Mouse (Mus musculus): Measurements from ENCODE around the gene Cmss1. TPM values are rescaled to one million over a fixed set of nuclear protein-coding genes. Genes with fewer than 3 reads are reported as not detected.

Cmss1 gene
- total RNA-seq, 2 experiments from 2014 or later, result 18.5 to 19.1 TPM

DNA sequence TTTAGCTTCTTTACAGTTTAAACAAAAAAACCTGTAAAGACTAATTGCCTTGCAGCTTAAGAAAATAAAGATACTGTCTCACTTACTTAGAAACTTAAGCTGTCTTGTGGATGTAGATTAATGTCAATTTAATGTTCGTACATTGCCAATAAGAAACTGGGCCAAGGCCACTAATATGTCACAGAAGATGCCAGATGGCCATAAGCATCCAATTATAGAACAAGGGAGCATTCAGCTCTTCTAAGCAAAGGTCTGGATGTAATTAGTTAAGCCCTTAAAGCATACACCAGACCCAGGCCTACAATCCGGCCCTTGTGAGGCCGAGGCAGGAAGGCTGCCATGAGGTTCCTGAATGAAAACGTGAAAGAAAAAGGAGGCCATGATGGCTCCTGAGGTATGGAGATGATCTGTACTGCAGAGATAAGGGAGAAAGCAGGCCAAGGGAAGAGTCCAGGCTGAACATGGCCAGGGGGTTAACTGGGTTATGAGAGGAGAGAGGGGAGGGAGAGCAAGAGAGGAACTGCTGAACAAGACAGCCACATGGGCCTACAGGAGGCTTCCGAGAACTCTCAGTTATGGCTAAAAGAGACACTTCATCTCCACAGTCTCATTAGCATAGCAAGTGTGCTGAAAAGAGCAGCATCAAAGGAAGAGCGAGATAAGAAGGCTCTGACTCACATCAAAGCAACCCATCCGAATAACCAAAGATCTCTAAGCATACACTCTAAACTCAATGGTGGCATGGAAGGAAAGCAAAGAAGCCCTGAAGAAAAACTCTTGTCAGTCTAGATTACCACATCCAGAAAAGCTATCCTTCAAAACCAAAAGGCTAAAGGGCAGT lies 287.2 kb downstream of the Cmss1 start:
- intact Hi-C loops (cut with DNase I), result no loop called here
- DNase-seq (ENCODE audit: low spot score in 2 of 2), result no peak

DNA sequence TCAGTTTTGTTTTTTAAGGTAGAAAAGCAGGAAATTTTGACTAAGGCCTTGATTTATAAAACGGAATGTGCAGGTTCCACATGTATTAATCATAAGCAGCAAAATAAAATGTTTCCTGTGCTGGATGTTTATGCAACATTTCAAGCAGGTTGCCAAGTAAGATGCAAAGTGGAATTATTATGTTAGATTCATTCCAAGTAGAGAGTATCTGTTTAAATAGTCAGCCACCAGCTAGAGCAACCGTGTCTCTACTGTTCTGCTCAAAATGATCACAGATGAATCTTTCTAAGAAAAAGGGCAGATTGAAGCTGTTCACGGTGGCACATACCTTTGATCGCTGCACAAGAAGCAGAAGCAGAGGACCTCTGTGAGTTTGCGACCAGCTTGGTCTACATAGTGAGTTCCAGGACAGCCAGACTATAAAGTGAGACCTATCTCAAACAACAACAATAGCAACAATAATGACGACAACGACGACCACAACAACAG lies 288.0 kb downstream of the Cmss1 start:
- intact Hi-C loops (cut with DNase I), result no loop called here
- DNase-seq (ENCODE audit: low spot score in 2 of 2), result no peak

DNA sequence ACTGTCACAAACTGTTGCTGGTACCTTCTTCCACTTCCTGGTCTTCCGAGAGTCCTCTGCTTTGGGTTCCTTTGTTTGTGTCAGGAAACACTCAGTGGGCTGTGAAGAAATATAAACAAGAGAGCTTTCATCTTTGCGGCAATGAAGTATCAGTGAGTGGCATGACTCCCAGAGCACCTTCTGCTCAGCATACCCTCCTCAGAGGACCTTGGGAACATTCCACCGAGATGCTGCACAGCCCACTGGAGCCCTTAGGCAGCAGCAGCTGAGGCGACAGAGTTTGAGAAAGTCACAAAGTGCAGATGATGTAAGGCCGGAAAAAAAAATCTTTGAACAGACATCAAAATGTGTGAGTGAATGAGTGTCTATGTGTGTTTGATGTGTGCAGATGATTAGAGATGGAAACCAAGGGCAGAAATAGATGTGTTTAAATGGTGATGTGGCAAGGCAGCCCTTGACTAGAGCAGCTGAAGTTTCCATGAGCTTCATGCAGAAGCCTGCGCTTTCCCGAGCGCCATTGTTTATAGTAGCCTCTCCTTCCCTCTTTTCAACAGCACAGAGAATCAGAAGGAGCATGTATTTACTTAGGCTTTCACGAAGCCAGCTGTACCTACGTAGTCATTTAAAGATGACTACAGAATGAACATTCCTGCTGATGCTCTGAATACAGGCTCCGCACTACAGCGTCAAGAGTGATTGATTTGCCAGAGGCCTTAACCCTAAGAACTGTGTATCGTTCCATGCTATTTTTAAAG lies 288.6 kb downstream of the Cmss1 start:
- no peak for DNase-seq (ENCODE audit: low spot score in 2 of 2)
- intact Hi-C loops (cut with DNase I), result no loop called here

DNA sequence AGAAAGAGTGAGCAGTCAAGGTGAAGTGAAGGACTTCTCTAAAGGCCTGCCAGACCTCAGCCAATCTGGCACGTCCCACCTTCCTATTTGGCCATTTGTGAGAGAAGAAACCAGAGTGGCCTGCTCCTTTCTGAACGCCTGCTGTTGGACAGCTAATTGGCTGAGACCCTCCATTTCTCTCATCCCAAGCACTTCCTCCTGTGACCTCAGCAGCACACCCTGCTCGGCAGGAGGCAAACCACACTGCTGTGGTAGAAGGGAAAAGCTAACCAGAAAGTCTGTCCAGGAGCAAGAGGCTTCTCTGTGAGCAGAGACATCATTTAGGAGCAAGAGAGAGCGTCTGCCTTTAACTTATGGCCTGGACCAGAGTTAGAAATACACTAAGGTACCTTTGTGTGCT lies 289.5 kb downstream of the Cmss1 start:
- intact Hi-C loops (cut with DNase I), result no loop called here

DNA sequence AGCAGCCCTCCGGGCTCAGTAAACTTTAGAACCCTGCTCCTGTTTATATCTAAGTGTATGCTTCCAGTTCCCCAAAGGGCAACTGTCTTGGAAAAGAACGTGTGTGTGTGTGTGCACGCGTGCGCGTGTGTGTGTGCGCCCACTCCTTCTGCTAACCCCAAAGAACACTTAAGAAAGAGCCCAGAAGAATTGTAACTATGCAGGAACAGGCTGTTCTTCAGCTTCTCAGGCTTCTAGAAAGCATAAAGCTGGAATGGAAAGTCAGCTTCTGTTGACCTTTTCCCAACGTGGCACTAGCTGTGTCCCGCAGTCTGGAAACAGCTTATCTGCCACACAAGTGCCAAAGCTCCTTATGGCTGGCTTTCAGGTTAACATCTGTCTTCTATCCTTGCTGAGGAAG lies 291.6 kb downstream of the Cmss1 start:
- DNase-seq (ENCODE audit: low spot score in 2 of 2), result no peak
- intact Hi-C loops (cut with DNase I), result no loop called here

More for the DNA sequence above, 289.5 kb downstream of the Cmss1 start:
- no peak for DNase-seq (ENCODE audit: low spot score in 2 of 2)

DNA sequence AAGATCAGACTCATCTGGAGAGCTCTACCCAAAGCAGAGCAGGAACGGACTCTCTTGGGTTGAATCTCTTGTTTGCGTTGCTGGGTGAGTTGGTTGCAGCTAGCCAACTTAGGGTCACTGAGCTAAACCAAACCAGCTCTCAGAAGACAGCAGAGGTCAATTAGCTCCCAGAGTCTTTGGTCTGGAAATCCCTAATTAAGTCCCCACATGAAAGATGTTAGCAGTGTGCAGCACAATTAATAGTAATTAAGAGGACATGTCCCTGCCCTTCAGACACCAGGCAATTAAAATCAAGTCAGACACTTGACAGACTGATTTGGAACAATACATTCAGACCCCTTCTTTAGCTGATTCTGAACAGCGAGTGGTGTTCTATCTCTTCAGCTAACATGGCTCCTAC lies 292.4 kb downstream of the Cmss1 start:
- intact Hi-C loops (cut with DNase I), result no loop called here

DNA sequence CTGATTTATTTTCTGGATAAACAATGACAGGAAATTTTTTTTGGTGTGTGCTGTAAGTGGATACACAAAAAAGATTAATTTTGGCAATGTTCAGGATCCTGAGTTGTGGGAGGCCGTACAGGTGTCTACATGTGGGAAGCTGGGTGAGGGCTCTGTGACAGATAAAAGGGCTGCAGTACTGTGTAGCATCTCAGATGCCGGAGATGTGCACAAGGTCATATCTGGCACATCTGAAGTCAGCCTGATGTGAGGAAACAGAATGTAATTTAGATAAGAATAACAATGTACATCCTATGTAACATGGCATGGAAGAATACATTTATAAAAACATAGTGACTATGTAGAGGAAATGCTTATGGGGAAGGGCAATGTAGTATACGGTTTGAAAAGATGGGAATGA lies 293.2 kb downstream of the Cmss1 start:
- intact Hi-C loops (cut with DNase I), result no loop called here
- no peak for DNase-seq (ENCODE audit: low spot score in 2 of 2)

More for the DNA sequence above, 292.4 kb downstream of the Cmss1 start:
- no peak for DNase-seq (ENCODE audit: low spot score in 2 of 2)

DNA sequence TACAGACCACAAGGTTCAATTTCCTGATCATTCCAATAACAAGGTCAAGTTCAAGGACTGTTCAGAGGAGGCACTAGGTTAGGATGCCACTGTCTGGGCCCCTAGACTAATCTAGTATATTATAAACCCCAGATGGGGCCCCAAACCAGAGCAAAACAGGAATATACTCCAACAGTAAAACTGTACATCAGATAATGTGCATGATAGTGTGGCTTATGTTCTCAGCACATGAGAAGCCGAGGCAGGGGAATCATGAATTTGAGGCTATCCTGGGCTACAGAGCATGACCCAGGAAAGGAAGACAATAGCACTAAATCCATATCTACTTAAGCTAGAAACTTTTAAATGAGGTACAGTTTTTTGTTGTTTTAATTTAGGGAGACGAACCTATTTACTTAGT lies 294.5 kb downstream of the Cmss1 start:
- intact Hi-C loops (cut with DNase I), result no loop called here
- no peak for DNase-seq (ENCODE audit: low spot score in 2 of 2)

DNA sequence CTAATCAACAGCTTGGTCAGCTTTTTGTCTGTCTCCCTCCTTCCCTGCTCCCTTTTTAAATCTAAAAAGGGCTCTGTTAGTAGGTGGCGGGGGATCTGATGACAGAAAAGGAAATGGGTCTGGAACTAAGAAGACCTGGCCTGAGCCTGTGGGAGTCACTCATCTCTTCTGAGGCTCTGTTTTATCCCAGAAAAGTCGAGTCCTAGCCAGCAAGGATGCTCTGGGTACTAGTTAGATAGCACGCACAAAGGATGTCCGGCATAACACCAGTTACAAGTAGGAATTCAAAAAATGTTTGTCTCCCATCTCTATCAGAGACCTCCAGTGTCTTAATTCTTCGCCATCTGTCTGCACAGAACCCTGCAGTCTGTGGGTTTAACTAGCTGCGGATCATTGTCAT lies 301.2 kb downstream of the Cmss1 start:
- intact Hi-C loops (cut with DNase I), result no loop called here
- DNase-seq (ENCODE audit: low spot score in 2 of 2), result no peak

DNA sequence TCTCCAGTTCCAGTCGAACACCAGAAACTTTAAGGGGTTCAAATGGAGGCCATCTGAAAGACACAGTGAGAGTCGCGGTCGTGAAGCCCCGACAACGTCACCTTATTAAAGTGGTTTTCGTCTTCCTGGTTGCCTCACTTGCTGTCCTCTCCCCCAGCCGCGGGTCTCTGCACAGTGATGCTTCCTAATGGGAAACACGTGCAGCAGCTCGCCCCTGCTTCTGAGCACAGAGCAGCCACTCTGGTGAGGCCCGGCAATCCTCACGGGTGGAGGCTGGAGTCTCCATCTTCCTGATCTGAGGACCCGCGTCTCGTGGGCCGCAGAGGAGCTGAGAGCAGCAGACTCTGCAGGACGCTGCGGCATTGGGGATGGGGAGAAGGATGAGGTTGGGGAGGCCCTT lies 302.9 kb downstream of the Cmss1 start:
- intact Hi-C loops (cut with DNase I), result no loop called here
- DNase-seq (ENCODE audit: low spot score in 2 of 2), result no peak

DNA sequence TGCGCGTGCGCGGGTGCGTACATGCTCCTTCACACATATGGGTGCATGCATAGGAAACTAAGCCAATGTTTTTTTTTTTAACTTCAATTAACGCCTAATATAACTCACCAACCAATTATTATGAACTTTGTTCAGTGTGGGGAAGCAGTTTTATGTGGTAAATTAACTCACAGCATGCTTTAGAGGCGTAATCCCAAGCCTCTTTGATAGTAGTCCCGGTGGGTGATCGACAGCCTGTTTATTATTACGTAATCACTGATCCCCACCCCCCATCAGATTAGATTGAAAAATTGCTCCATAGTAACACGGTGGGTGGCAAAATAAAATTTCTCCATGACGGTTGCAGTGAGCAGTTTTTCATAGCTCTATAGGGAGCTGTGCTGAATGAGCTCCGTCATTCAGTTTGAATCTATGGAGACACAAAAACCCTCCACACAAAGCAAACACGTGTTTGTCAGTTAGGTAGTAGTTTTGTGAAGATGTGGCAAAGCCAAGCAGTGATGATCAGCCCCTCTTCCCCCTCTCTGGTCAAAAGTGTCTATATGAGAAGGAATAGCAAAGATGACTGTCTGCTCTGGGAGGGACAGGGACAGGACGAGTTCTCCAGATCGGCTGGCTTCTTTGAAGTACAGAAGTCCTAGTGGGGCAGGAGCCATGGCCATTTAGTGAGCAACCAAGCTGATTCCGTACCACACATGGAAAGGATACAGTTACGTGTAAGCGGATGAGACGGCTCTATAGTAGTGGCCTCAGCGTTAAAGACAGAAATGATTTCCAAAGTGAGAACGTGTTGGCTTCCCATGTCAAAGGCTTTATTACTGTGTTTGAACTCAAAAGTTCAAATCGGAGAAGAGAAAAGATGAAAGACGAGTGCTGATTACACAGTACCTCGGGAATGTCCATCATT lies 303.6 kb downstream of the Cmss1 start:
- intact Hi-C loops (cut with DNase I), result no loop called here
- DNase-seq (ENCODE audit: low spot score in 2 of 2), result no peak

DNA sequence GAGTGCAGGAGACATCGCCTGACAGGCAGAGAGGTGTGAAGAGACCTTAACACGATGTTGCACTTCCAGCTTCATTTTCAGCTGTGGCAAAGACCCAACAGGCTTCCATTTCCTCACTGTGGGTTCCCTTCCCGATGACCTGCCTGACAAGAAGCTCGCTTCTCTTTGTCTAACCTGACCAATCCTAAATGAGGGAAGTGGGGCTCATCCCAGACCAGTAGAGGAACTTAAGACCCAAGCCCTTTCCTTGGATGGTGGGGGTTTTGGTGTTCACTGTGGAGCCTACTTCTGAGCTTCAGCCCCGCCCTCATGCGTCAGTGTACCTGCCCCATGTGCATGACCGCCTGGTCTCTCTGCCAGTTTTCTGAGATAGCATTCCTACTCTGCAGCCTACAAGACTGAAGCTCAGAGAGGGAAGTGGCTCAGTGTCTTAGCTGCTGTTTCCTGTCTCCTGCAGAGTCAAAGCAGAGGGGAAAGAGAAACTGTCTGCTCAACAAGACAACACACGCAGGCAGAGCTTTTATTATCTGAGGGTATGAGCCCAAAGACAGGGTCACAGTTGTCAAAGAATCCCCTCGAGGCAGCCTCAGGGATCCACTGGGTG lies 305.1 kb downstream of the Cmss1 start:
- no peak for DNase-seq (ENCODE audit: low spot score in 2 of 2)
- intact Hi-C loops (cut with DNase I), result no loop called here

DNA sequence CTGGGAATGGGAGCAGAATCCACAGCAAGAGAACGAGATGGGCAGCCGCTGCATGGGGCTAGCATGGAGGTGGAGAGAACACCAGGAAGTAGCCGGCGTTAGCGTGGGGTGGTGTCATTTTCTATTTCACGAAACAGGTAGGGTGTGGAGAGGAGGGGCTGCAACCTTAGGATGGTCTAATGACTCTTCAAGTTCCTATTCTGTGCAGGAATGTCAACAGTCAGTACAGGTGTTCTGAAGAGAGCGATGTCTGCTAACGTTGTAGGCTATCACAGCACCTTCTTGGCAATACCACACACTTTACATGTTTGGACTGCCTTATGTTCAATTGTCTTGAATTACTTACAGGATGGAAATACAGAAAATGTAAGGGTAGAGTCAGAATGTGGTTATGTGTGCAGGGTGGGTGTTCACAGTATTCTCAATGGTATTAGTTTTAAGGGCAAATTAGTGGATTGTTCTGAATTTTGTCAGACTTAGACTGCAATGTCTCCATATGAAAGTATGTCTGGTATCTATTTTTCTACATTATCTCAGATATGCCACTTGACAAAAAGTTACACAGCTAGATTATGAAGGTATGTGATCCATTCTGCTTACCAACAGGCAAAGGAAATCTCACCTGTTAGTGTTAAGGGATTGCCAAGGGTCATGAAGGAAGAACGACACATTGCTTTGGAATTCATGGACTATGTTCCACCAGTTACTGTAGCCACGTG lies 311.3 kb downstream of the Cmss1 start:
- intact Hi-C loops (cut with DNase I), result no loop called here
- DNase-seq (ENCODE audit: low spot score in 2 of 2), result no peak

DNA sequence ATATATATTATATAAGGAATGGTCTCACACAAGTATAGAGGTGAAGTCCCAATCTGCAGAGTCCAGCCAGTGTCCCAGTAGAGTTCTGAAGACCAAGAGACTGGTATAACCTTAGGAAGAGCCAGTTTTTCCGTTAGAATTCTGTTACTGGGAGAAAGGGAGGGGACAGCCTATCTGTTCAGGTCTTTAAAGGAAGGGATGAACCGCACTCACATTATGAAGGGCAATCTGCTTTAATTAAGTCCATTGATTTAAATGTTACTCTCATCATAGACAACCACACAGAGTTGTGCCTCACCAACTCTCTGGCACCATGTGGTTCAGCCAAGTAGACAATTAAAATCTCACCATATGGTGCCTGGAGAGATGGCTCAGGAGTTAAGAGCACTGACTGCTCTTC lies 313.9 kb downstream of the Cmss1 start, which contains the start of gene Tmem30c:
Gene Tmem30c (minus strand): TSS at position 101 of the 400 bp plus-strand sequence.
- intact Hi-C loops (cut with DNase I), result no loop called here
- DNase-seq (ENCODE audit: low spot score in 2 of 2), result no peak

DNA sequence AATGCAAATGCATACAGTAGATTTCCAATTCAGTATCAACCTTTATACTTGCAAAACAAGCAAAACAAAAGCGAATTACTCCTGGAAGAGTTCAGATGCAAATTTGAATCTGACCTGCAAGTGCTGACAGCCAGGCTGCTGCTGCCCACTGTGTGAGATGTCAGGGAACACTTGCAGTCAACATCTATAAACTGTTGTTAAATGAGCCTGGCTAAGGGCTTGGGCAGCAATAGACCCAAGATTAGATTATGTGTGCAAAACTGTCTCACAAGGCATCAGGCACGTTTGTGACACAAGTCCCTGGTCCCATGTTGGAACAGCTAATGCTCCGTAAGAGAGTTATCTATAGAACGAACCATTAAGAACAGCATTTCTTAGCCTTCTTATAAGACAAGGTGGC lies 314.4 kb downstream of the Cmss1 start:
- DNase-seq (ENCODE audit: low spot score in 2 of 2), result no peak
- intact Hi-C loops (cut with DNase I), result no loop called here

DNA sequence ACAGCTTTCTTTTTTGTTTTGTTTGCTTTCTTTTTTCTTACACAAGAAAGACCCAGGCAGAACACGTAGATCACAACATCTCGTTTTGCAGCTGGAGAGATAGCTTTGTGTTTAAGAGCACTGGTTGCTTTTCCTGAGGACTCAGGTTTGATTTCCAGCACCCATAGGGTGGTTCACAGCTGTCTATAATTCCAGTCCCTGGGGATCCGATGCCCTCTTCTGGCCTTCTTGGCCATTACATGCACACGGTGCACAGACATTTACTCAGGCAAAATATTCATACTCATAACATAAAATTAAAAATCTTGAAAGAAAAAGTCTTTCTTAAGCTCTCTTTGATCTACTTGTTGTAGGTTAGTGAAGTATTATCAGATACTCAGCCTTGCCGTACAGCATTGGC lies 315.0 kb downstream of the Cmss1 start:
- no peak for DNase-seq (ENCODE audit: low spot score in 2 of 2)
- intact Hi-C loops (cut with DNase I), result no loop called here

DNA sequence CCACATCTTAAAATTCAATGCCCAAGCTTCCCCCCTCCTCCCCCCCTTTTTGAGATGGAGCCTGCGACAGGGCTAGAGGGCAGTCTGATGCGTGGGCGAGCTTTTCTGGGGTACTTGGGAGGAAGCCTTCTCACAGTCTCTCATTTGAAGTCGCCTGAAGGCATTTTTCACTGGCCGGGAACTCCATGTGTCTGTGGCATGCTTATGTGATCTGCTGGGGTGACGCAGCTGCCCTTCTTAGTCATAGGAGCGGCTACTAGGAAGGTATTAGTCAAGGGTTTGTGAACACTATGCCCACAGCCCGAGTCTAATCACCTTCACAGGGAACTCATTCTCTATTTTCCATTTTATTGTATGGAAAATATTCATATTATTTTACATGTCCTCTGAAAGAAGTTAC lies 325.2 kb downstream of the Cmss1 start:
- intact Hi-C loops (cut with DNase I), result no loop called here
- no peak for DNase-seq (ENCODE audit: low spot score in 2 of 2)

DNA sequence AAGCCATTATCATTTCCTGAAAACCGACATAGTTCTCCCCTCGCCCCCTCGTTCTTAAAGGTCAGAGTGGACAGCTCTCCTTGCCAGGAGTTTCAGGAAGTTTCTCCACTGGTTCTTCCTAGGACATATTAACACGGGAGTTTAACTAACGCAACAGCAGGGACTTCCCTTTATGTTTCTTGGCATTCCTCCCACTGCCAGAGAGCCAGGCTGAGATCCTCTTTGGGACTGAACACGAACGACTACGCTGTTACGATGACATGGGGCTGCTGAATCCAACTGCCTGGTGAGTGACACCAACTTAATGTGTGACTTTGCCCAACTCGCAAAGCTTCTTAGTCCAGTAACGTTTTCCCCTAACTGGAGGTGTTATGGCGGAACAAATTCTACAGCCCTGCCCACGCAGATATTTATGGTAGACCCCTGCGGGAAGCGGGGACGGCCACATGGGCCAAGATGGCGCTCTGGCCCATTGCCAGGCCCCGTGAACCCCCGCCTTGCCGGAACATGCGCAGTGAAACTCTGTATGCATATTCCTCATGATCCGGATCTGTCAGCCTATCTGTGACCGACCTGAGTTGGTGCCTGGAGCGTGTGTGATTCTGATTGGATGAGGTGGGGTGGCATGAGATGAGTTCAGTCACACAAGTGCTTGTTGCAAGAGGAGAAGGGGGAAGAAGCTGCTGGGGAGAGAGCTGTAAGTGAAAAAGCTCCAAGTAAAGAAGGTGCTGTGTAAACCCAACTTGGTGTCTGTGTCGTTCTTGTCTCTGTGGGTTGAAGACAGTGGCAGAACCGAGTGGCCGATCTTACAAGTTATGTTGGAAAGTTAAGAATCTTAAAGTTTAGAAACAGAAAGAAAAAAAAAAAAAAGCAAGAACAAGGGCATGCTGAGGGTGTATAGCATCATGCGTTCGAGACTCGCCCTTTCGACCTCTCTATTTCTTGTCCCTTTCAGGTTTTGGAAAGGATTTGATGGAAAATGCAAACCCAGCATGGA lies 326.1 kb downstream of the Cmss1 start:
- intact Hi-C loops (cut with DNase I), result no loop called here

More for the DNA sequence above, 326.1 kb downstream of the Cmss1 start:
- no peak for DNase-seq (ENCODE audit: low spot score in 2 of 2)
